Mouse (Mus musculus) heart, adult 18-20 months (tissue): ENCODE results near the gene B3gat1. TPM values are rescaled to one million over a fixed set of nuclear protein-coding genes. Genes with fewer than 3 reads are reported as not detected.

ENCODE experiments used
- DNase-seq, 2 experiments: peaks; one replicate each; pipeline ENCODE4 v3.0.0; 2021 to 2022; ENCODE audit warnings: mixed read lengths in 1 of 2
- long read RNA-seq, 2 experiments: library from polyadenylated mRNA; stranded (forward); transcript quantifications; one replicate each; pipeline ENCODE4 v2.0.0; 2021
- total RNA-seq, 2 experiments: library from RNA; stranded (reverse); gene quantifications; 2 replicates each; pipeline ENCODE4 v1.2.3; 2021

Gene B3gat1
- not detected for total RNA-seq
- long read RNA-seq, experiment 1: 0 reads
- long read RNA-seq, experiment 2: 0 reads

DNA sequence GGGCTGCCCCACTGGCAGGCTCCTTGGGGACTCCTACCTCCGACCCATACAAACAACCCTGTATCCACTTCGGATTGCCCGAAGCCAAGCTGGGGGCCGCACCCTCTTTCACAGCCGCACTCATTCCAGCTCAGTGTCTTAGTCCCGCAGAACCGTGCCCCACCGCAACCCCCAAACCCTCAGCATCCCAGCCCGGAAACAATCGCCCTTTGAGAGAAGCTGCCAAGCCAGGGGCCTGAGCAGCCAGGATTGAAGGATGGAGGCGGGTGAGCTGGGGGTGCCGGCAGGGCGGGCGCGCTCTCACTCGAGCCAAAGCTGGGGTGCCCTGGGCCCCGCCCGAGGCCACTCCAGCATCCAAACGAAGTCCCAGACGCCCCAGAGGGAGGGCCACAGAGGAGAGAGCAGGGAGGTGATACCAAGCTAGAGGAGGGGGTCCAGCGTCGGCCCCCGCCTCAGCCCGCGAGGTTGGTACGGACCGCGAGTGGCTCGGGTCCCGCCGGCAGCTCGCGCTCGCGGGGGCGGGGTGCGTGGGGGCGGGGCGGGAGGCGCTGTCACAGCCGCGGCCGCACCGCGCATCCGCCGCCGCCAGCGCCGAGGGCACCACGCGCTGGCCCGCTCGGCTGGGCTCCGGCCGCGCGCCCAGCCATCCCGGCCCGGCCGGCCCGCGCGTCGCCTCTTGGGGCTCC lies at the start of gene B3gat1:
Gene B3gat1, plus strand, starts transcription at position 523 of the 686 bp plus-strand sequence.
- no peak for DNase-seq

GRCm38 (mm10) chr9:26689171-26689570 lies 44.4 kb upstream of the B3gat1 start:
- DNase-seq: no peak

DNA sequence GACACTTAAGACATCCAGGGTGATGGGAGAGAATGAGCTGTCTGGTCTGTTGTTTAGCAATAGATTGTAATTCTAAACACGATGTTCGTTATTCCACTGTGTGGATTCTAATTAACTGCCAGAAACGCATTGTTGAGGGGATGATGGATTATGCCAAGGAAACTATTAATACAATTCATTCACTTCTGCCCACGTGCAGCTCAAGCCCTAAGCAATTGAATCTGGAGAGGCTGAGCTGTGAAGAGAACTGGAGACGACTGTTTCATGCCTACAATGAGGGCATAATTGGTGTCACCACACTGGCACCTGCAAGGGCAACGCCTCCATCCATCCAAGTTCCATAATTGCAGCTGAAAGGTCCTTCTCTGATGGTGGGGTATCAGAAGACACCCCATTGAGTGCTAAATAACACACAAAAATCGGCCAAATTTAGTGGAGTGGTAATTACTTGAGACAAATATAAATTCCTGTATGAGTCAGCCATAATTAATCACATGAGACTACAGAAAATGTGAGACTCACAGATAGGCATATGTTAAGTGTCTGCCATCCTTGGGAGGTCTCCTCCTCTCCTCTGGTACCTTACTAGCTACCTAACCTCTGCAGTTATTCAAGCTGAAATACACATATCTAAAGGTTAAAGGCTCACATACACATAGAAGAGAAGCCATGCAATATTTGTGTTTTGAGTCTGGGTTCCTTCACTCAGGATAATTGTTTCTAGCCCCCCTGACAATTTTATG lies 43.4 kb upstream of the B3gat1 start:
- no peak for DNase-seq

- no peak for DNase-seq
These were observed 40.9 kb upstream of the B3gat1 start for GRCm38 (mm10) chr9:26692641-26693040.

DNA sequence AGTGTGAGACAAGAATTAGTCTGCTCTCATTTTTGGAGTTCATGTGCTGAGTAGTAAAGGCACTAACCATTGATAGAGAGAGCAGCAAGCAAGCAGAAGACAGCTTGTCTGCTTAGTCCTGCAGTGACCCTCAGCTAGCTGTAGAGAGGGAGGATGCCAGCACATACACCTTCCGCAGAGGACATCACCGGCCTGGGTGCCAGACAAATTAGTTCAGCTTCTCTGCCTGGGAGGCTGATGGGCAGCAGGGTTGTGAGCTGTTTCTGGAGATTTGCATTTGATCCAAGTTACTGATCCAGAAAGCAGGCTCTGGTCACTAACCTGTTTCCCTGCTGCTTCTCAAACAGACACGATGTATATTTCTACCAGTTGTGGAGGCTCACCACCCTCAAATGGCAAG lies 38.9 kb upstream of the B3gat1 start:
- no peak for DNase-seq

DNA sequence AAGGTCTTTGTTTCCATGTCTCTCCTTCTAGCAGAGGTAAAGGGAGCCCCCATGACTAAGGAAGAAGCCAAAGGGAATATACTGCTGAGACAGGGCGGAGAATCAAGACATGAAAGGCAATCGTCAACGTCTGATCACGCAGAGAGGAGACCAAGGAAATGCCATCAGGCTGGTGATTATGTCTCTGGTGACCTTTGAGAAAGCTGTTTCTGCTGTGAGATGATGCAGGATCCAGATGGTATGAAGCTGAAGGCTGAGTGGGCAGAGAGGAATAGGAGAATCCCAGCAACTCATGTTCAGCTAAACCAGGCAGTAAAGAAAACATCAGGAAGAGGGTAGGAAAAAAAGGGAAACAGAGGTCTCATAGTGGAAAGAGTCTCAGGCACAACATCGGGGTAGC lies 38.4 kb upstream of the B3gat1 start:
- DNase-seq: no peak

DNA sequence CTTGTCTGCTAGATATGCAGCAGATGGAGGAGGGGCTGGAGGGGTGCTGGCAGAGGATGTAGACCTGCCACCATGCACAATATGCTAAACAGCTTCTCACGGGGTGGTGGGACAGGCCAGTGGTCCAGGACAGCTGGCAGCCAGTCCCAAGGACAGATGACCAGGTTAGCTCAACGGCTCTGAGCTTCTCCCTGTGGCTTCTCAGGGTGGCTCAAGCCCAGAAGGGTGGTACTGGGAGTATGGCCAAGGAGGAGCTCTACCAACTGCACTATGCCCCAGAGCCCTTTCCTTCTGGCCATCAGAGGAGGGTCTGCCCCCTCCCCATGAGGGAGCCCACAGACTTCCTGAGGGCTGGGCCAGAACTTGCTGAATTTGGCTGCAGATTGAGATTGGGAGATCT lies 35.2 kb upstream of the B3gat1 start:
- no peak for DNase-seq

DNA sequence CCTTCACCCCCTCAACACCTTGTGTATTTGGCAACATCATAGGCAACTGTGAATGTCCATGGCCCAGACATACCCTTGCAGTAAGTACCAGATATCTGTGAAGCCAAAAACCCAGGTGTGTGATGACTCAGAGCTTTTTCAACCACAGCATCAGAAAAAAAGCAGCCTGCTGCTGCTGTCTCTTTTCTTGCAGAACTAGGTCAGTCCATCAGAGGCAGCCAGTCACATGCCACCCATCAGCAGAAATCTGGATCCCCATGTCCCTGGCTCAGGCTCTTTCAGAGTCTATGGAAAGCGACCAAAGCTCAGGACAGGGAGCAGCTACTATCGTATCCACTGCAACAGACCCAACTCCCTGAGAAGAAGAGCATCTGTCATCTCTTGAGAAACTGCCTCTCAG lies 33.2 kb upstream of the B3gat1 start:
- DNase-seq: no peak

GRCm38 (mm10) chr9:26718388-26718787 lies 15.1 kb upstream of the B3gat1 start:
- DNase-seq: no peak

DNA sequence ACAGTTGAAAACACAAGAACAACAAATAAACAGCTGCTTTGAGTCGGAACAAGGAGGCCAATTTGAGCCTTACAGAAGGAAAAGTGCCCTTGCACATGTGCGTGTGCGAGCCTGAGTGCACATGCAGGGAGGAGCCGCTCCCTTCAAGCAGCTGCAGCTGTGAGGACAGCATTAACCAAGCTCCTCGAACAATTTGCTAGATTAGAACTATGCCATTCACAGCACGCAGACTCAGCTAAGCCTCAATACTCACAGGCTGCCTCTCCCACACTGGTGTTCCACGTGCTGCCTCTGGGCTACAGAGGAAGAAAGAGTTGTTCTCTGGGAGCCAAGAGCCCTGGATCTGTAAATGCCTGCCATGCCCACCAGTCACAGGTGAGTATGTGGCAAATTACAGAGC lies 11.8 kb upstream of the B3gat1 start:
- no peak for DNase-seq

- no peak for DNase-seq
These were observed 7.8 kb upstream of the B3gat1 start for GRCm38 (mm10) chr9:26725709-26726108.

- DNase-seq: peak in 1 of 2 experiments; percentile 15
These were observed 6.1 kb upstream of the B3gat1 start for GRCm38 (mm10) chr9:26727445-26727844.

DNA sequence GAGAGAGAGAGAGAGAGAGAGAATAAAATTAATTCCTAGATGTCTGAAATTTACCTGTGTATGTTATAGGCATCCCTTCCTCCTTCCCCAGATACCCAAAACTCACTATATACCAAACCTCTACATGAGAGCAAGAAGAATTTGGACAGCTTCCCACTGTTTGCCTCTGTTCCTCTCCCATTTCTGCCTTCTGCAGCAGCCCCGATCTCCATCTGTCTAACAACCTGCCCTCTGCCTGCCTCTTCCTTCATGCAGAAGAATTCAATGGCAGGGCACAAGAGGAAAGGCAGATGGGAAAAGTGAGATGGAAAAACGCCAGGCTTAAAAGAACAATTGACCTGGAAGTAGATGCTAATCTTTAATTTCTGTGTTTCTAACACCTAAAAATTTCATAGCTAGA lies 5.0 kb upstream of the B3gat1 start:
- no peak for DNase-seq

DNA sequence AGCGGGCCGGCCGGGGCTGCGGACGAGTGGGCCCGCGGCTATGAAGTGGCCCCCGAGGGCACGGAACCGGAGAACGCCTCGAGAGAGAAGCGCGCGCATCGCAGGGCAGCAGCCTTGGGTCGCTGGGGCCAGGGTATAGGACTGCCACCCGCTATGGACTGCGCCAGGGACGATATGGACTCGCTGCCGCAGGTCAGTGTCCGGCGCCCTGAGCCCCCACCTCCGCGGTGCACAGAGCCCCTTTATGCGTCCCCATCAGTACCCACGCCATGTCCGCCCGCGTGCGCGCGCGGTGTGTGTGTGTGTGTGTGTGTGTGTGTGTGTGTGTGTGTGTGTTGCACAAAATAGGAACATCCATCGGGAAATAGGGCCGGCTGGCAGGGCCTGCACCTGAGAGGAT lies 458 bp downstream of the B3gat1 start:
- DNase-seq: no peak

DNA sequence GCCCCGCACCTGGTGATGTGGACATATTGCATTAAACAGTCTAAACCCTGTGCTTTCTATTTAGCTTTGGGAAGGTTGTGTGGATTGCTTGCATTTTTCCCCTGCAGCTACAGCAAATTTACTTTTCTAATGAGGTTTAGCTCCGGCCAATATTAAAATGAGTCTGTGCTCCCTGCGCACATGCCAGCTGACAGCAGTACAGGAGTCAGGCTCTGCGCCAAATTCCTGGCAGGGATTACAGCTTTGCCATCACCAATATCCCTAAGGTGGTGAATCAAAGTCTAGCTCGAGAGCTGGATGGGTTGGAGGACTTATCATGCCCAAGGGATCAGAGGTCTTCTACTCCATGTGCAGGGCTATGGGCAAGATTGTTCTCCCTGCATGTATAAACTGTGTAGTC lies 3.6 kb downstream of the B3gat1 start:
- DNase-seq: no peak

- DNase-seq: peak; percentile 14 to 37
These were observed 9.3 kb downstream of the B3gat1 start for GRCm38 (mm10) chr9:26742817-26743216.

GRCm38 (mm10) chr9:26747121-26747520 lies 13.6 kb downstream of the B3gat1 start:
- DNase-seq: no peak

DNA sequence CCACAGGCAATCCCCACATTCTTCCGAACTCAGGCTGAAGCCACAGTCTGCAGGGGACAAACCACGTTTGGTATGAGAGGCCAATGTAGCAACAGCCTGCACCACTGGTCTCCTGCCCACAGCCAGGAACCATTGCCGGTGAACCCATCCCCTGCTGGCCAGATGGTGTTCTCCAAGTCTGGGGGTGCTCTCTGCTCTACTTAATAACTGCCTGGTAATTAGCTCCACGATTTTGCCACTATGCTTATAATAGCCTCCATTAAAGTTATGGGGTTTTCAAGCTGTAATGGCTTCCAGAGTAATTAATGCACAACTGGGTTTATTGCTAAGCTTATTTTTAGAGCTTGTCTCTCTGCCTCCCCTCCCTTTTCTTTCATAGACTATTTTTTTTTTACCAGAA lies 15.4 kb downstream of the B3gat1 start:
- no peak for DNase-seq

GRCm38 (mm10) chr9:26760081-26760480 lies 26.6 kb downstream of the B3gat1 start:
- DNase-seq: peak in 1 of 2 experiments; percentile 33

- no peak for DNase-seq
These were observed 27.0 kb downstream of the B3gat1 start for GRCm38 (mm10) chr9:26760576-26760975.

- no peak for DNase-seq
These were observed 28.9 kb downstream of the B3gat1 start for GRCm38 (mm10) chr9:26762477-26762876.

GRCm38 (mm10) chr9:26768181-26768580 lies 34.7 kb downstream of the B3gat1 start:
- DNase-seq: no peak

DNA sequence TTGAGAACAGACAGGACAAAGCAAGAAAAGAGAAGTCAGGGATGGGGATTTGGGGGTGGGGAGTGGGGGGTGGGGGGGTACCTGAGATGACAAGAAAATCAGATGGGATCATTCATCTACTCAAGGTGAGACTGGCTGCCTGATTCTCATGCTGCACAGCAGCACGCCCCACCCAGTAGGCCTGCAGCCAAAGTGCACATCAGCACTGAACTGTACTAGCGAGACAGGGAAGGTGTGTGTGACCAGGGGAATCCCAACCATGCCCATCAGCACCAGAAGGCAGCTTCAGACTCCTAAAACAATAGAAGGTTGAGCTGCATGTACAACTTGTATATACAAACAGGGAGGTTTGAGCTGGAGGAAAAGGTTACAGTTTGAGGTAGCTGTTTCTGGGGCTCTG lies 42.2 kb downstream of the B3gat1 start:
- DNase-seq: no peak
